15 mouse cellular contexts compared by ENCODE assay signal in the genomic region with DNA sequence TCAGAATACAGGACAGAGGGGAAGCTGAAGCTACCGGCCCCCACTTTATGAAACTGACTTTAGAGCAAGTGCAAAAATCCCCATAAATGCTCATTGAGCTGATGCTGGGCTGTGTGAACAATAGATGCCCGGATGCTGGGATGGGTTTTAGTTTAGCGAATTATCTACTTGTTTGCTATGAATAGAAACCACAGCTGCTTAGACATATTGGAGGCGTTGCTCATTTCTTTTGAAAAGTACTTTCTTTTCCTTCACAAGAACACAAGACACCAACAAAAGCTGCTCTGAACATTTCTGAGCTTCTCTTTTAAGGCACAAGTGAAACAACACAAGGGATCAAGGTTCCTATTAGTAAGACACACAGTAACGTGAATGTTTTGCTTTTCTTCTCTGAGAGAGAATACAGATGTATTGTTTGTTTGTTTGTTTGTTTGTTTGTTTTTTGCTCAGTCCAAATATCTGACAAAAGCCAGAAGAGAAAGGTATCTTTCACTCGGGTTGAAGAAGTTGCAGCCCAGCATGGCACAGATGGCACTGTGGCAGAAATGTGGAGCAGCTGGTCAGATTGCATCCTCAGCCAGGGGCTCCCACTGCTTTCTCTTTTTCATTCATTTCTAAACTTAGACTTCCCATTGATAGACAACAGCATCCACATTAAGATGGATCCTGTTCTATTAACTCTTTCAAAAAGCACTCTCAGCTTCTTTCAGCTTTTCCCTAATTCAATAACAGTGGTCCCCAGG.
A peak's percentile ranks its signal among the peaks of the same experiment; 100 is the strongest.
DNase-seq lines count a peak whose midpoint lies in the region; ATAC-seq lines count a peak whose summit lies in the region.
"Had no signal": no experiment of that assay in that cellular context is flagged by ENCODE, and none has a peak within 500 bp of the region (broad histone marks: within the 10 kb centered on the region; RNA-seq: fewer than 3 reads in every experiment).

No protein-coding gene starts in this region.

- H3K4me2 ChIP-seq in hindbrain, embryonic 16.5 days (ENCODE audit: low read length), result no peak overlapping the region
- H3K4me2 ChIP-seq in hindbrain, embryonic 14.5 days (replicated peaks), result no peak overlapping the region
- H3K4me2 ChIP-seq in midbrain, embryonic 11.5 days, result no peak overlapping the region
- H3K4me2 ChIP-seq: forebrain, embryonic 13.5 days; heart, embryonic 12.5 days; midbrain, embryonic 15.5 days had no signal

- no peaks in the 10 kb centered on the region for H3K27me3 ChIP-seq in hindbrain, embryonic 16.5 days (replicated peaks; ENCODE audit: control insufficient read depth, insufficient read depth, low read length)
- H3K27me3 ChIP-seq in hindbrain, embryonic 14.5 days (ENCODE audit: control insufficient read depth, insufficient read depth, low read length), result no peaks in the 10 kb centered on the region
- no peaks in the 10 kb centered on the region for H3K27me3 ChIP-seq in midbrain, embryonic 11.5 days (ENCODE audit: control insufficient read depth, insufficient read depth, low read length)
- H3K27me3 ChIP-seq: forebrain, embryonic 13.5 days; heart, embryonic 12.5 days; midbrain, embryonic 15.5 days had no signal

- no peak overlapping the region for H3K4me3 ChIP-seq in hindbrain, embryonic 16.5 days (ENCODE audit: low read length)
- H3K4me3 ChIP-seq in hindbrain, embryonic 14.5 days (replicated peaks; ENCODE audit: low read length), result no peak overlapping the region
- no peak overlapping the region for H3K4me3 ChIP-seq in midbrain, embryonic 11.5 days (ENCODE audit: low read depth, low read length)
- H3K4me3 ChIP-seq: forebrain, embryonic 13.5 days; heart, embryonic 12.5 days; midbrain, embryonic 15.5 days had no signal

- no peak overlapping the region for H3K27ac ChIP-seq in hindbrain, embryonic 16.5 days (ENCODE audit: low read depth, low read length)
- H3K27ac ChIP-seq in hindbrain, embryonic 14.5 days, result no peak overlapping the region
- no peak overlapping the region for H3K27ac ChIP-seq in midbrain, embryonic 11.5 days (ENCODE audit: low read depth, low read length)
- H3K27ac ChIP-seq: forebrain, embryonic 13.5 days; midbrain, embryonic 15.5 days had no signal

- no peaks in the 10 kb centered on the region for H3K36me3 ChIP-seq in hindbrain, embryonic 16.5 days (ENCODE audit: control insufficient read depth, insufficient read depth, low read length)
- H3K36me3 ChIP-seq in hindbrain, embryonic 14.5 days (replicated peaks; ENCODE audit: control insufficient read depth, insufficient read depth), result no peaks in the 10 kb centered on the region
- no peaks in the 10 kb centered on the region for H3K36me3 ChIP-seq in midbrain, embryonic 11.5 days (ENCODE audit: control insufficient read depth, insufficient read depth, low read length)
- H3K36me3 ChIP-seq: heart, embryonic 12.5 days; midbrain, embryonic 15.5 days had no signal

- H3K9me3 ChIP-seq in hindbrain, embryonic 16.5 days (ENCODE audit: control insufficient read depth, low read length), result no peaks in the 10 kb centered on the region
- no peaks in the 10 kb centered on the region for H3K9me3 ChIP-seq in hindbrain, embryonic 14.5 days (ENCODE audit: control insufficient read depth, low read length)
- H3K9me3 ChIP-seq in midbrain, embryonic 11.5 days (ENCODE audit: control insufficient read depth, low read length), result no peaks in the 10 kb centered on the region
- H3K9me3 ChIP-seq: forebrain, embryonic 13.5 days; heart, embryonic 12.5 days; midbrain, embryonic 15.5 days had no signal

- intact Hi-C loops in left cerebral cortex, postnatal 25 days (cut with DNase I), result loop anchor here (5.0 to 10.0 kb wide), 4 partner anchors 214 to 721 kb away; no protein-coding TSS in a partner anchor

- no peak for DNase-seq in hindbrain, embryonic 14.5 days (ENCODE audit: low spot score)
- DNase-seq in layer of hippocampus, adult 9-11 months, result peak; percentile 42
- peak; percentile 41 to 71 for DNase-seq in left cerebral cortex, postnatal 25 days (ENCODE audit: low spot score in 2 of 2)
- DNase-seq in gastrocnemius, postnatal 10 days, result no peak
- no peak for DNase-seq in midbrain, embryonic 11.5 days (ENCODE audit: low spot score, missing footprints)
- DNase-seq: cerebellum, adult 11-12 months; gastrocnemius, postnatal 14 days; heart, postnatal 36 days; lung, adult 2 months; thymus, postnatal 36 days had no signal

- peak; percentile 67; the same call in 1 of the 2 replicates for ATAC-seq in hindbrain, embryonic 16.5 days
- ATAC-seq in hindbrain, embryonic 14.5 days (ENCODE audit: low FRiP score), result no peak
- ATAC-seq in inflammation-experienced regulatory T-cells, adult 6 months, result no peak
- no peak for ATAC-seq in midbrain, embryonic 11.5 days (ENCODE audit: low FRiP score)
- ATAC-seq: forebrain, embryonic 13.5 days; midbrain, embryonic 15.5 days had no signal

- no peaks in the 10 kb centered on the region for H3K4me1 ChIP-seq in hindbrain, embryonic 16.5 days (ENCODE audit: control insufficient read depth, insufficient read depth, low read depth, low read length)
- H3K4me1 ChIP-seq in hindbrain, embryonic 14.5 days (replicated peaks; ENCODE audit: control insufficient read depth, insufficient read depth, low read length), result no peaks in the 10 kb centered on the region
- H3K4me1 ChIP-seq in midbrain, embryonic 11.5 days (ENCODE audit: control insufficient read depth, insufficient read depth, low read length), result no peaks in the 10 kb centered on the region
- H3K4me1 ChIP-seq: forebrain, embryonic 13.5 days; heart, embryonic 12.5 days; midbrain, embryonic 15.5 days had no signal

- no peak overlapping the region for H3K9ac ChIP-seq in hindbrain, embryonic 16.5 days (ENCODE audit: low read depth, low read length)
- H3K9ac ChIP-seq in hindbrain, embryonic 14.5 days, result no peak overlapping the region
- no peak overlapping the region for H3K9ac ChIP-seq in midbrain, embryonic 11.5 days (ENCODE audit: low read length)
- H3K9ac ChIP-seq: forebrain, embryonic 13.5 days; heart, embryonic 12.5 days; midbrain, embryonic 15.5 days had no signal

- WGBS in hindbrain, embryonic 16.5 days, result 66% methylated on average over 6 of the region's 6 CpGs
- 71% methylated on average over 6 of the region's 6 CpGs for WGBS in hindbrain, embryonic 14.5 days
- 75% methylated on average over 6 of the region's 6 CpGs for WGBS in midbrain, embryonic 11.5 days

Comparison
In these comparisons a context has a peak if more than half of its experiments do, and no peak if none do; other contexts are left out.
1. DNase-seq: peak in layer of hippocampus, adult 9-11 months (single experiment) and left cerebral cortex, postnatal 25 days (2 of 2); none in hindbrain, embryonic 14.5 days (single experiment), gastrocnemius, postnatal 10 days (single experiment) and midbrain, embryonic 11.5 days (single experiment).